ENCODE assay signal across 8 mouse cellular contexts in the genomic region with DNA sequence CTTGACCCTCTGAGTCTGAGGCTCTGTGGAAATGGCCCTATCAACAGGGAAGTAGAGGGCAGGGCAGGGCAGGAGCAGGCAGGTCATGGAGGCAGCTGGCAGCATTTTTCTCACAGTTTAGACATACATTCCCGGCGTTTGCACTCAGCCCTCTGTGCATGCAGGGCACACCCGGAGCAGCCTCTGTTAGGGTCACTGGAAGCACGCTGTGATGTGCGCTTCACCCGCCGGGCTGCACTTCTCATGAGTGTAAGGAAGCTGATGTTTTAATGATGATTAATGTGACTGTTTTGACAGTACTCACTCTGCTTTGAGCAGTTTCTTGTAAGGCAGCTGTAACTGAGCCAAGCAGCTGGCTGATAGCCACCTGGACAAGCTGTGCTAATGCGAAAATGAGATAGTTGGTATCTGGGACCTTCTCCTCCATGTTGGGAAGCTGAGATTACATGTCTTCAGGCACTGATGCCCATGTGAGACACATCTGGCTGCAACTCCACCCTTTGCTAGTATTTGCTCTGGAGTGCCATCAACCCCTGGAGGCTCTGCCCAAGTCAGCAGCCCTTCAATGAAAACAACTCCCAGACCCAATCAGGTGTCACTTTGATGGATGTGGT.
DNase-seq lines count a peak whose midpoint lies in the region; ATAC-seq and TF ChIP-seq lines count a peak whose summit lies in the region.

No protein-coding gene starts in this region.

- H3K9me3 ChIP-seq in kidney, embryonic 14.5 days (ENCODE audit: control insufficient read depth, low read length), result no peaks in the 10 kb centered on the region
- H3K9me3 ChIP-seq in liver, embryonic 14.5 days (ENCODE audit: control insufficient read depth, low read length), result no peaks in the 10 kb centered on the region

- no peak overlapping the region for H3K4me2 ChIP-seq in kidney, embryonic 14.5 days (replicated peaks; ENCODE audit: low read depth, low read length)
- H3K4me2 ChIP-seq in liver, embryonic 14.5 days (ENCODE audit: low read depth), result peak overlapping the region; percentile 59

- intact Hi-C loops in left cerebral cortex, postnatal 4 days (cut with DNase I), result no loop called here
- intact Hi-C loops in left cerebral cortex, adult 2 months (cut with DNase I), result no loop called here

- no peaks in the 10 kb centered on the region for H3K27me3 ChIP-seq in kidney, embryonic 14.5 days (ENCODE audit: control insufficient read depth, insufficient read depth, low read length)
- 0 out of 2 replicates have a peak, but pooled peaks cover 3% of the 10 kb centered on the region for H3K27me3 ChIP-seq in liver, embryonic 14.5 days (ENCODE audit: control insufficient read depth, insufficient read depth, low read length)

- WGBS in kidney, embryonic 14.5 days, result 14% methylated on average over 8 of the region's 8 CpGs
- WGBS in liver, embryonic 14.5 days (ENCODE audit: insufficient replicate concordance), result 22% methylated on average over 8 of the region's 8 CpGs

- H3K4me1 ChIP-seq in kidney, embryonic 14.5 days (ENCODE audit: control insufficient read depth, insufficient read depth, low read length), result peaks cover 7% of the 10 kb centered on the region; the same call in 1 of the 2 replicates
- H3K4me1 ChIP-seq in liver, embryonic 14.5 days (replicated peaks; ENCODE audit: control insufficient read depth in 2 of 2, insufficient read depth in 2 of 2, low read length in 1 of 2), result peaks cover 63 to 75% of the 10 kb centered on the region in 2 experiments

- H3K9ac ChIP-seq in kidney, embryonic 14.5 days (ENCODE audit: low read depth, low read length), result no peak overlapping the region
- peak overlapping the region; percentile 75 for H3K9ac ChIP-seq in liver, embryonic 14.5 days (replicated peaks)

- peak; percentile 100 for TF ChIP-seq EP300 in liver, embryonic 14.5 days (IDR thresholded peaks at IDR 0.05; ENCODE audit: low read depth)

- H3K4me3 ChIP-seq in kidney, embryonic 14.5 days (ENCODE audit: low read length), result no peak overlapping the region
- peak overlapping the region; percentile 28 to 31 for H3K4me3 ChIP-seq in liver, embryonic 14.5 days (ENCODE audit: insufficient read depth in 1 of 2, low read depth in 2 of 2, low read length in 2 of 2)
- no peak overlapping the region for H3K4me3 ChIP-seq in left cerebral cortex, adult 2 months

- no peak overlapping the region for H3K27ac ChIP-seq in kidney, embryonic 14.5 days (ENCODE audit: low read depth, low read length)
- peak overlapping the region; percentile 98 for H3K27ac ChIP-seq in liver, embryonic 14.5 days
- H3K27ac ChIP-seq in left cerebral cortex, adult 2 months, result no peak overlapping the region

- TF ChIP-seq CTCF in liver, embryonic 14.5 days (IDR thresholded peaks at IDR 0.05; ENCODE audit: low read depth), result peak; percentile 57
- no peak for TF ChIP-seq CTCF in left cerebral cortex, adult 2 months (IDR thresholded peaks at IDR 0.05)

- DNase-seq in kidney, postnatal 4 days, result no peak
- DNase-seq in MEL-GATA-1-ER (ENCODE audit: extremely low read depth, low read depth), result peak; percentile 49
- peak; percentile 56 for DNase-seq in embryo, embryonic 9.5 days (ENCODE audit: extremely low spot score)
- DNase-seq in liver, embryonic 14.5 days (ENCODE audit: low read depth in 3 of 3, low spot score in 3 of 3), result peak; percentile 94 to 95 (median 95)
- DNase-seq in left cerebral cortex, postnatal 4 days, result no peak
- no peak for DNase-seq in testis, postnatal 14 days (ENCODE audit: low spot score)
- no peak for DNase-seq in left cerebral cortex, adult 2 months (ENCODE audit: extremely low spot score in 1 of 2, low spot score in 2 of 2)

- no peaks in the 10 kb centered on the region for H3K36me3 ChIP-seq in kidney, embryonic 14.5 days (ENCODE audit: control insufficient read depth, insufficient read depth, low read length)
- H3K36me3 ChIP-seq in liver, embryonic 14.5 days (replicated peaks; ENCODE audit: control insufficient read depth, insufficient read depth, low read depth), result no peaks in the 10 kb centered on the region

- peak; percentile 65 for ATAC-seq in kidney, embryonic 14.5 days (ENCODE audit: low FRiP score, low TSS enrichment)
- peak; percentile 95 for ATAC-seq in liver, embryonic 14.5 days (ENCODE audit: insufficient read depth)

Comparison
In these comparisons a context has a peak if more than half of its experiments do, and no peak if none do; other contexts are left out.
1. H3K4me3 ChIP-seq: peak in liver, embryonic 14.5 days (2 of 2); none in kidney, embryonic 14.5 days (single experiment) and left cerebral cortex, adult 2 months (single experiment).
2. DNase-seq: peak in MEL-GATA-1-ER (single experiment), embryo, embryonic 9.5 days (single experiment) and liver, embryonic 14.5 days (3 of 3); none in kidney, postnatal 4 days (0 of 2), left cerebral cortex, postnatal 4 days (single experiment), testis, postnatal 14 days (single experiment) and left cerebral cortex, adult 2 months (0 of 2).